Mouse (Mus musculus): ENCODE results near the gene Sar1b. TPM values are rescaled to one million over a fixed set of nuclear protein-coding genes. Genes with fewer than 3 reads are reported as not detected.

Gene Sar1b
- polyA plus RNA-seq, 1 experiment from 2014 or later = 120 TPM

DNA sequence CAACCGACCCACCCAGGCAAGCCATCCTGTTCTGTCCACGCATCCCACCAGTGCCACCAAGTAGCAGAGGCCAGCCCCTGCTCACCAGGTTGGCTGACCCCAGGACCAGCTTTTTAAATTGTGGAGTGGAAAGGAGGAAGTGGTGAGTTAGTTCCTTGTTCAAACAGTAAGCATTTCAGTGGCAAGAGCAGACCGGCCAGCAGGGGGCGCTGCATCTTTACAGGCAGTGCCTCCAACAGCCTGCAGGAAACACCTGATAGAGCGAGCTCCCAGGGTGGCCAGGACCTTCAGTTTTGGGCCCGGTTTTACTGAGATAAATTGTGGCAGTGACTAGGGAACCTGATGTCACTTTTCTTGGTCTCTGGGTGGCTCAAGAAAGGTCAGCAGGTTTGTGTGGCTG lies 54.3 kb downstream of the Sar1b start:
- H3K9me3 ChIP-seq = no peaks in the 10 kb centered on the region
- H3K4me3 ChIP-seq = no peak overlapping the region
- H3K36me3 ChIP-seq = peaks cover 30% of the 10 kb centered on the region
- H3K27me3 ChIP-seq = no peaks in the 10 kb centered on the region
- 33% methylated on average over 6 of the region's 6 CpGs for WGBS
- no peak overlapping the region for H3K4me2 ChIP-seq
- ATAC-seq (ENCODE audit: borderline replicate concordance, extremely low read depth, low FRiP score, low TSS enrichment) = no peak; the same call in 1 of the 2 replicates
- no peak overlapping the region for H3K27ac ChIP-seq
- no peak overlapping the region for H3K9ac ChIP-seq
- H3K4me1 ChIP-seq = no peaks in the 10 kb centered on the region

DNA sequence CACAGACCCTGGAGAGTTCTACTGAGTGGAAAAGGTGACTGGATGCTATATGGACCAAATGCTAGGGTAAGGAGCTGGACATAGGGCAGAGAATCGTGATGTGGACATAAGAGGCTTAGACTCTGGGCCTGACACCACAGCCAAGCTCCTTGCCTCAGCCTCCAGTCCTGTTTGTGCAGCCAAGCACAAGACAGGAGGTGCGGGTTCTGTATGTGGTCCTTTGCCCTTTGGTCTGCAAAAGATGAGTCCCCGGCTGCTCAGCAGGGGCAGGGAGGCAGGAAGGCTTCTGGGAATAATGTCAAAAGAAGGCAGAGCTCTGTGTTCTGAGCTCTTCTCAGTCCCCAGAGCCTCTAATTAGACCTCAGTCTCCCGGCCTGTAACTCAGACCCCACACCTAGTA lies 55.4 kb downstream of the Sar1b start:
- Histone ChIP-seq H3K4me2 (no peak overlapping the region), H3K27ac (no peak overlapping the region), H3K4me3 (no peak overlapping the region), H3K9ac (no peak overlapping the region), H3K36me3 (peaks cover 27% of the 10 kb centered on the region), H3K4me1 (no peaks in the 10 kb centered on the region), H3K27me3 (no peaks in the 10 kb centered on the region), H3K9me3 (no peaks in the 10 kb centered on the region)
- ATAC-seq (ENCODE audit: borderline replicate concordance, extremely low read depth, low FRiP score, low TSS enrichment) = no peak
- WGBS = 85% methylated on average over 4 of the region's 4 CpGs

- H3K9ac ChIP-seq = no peak overlapping the region
- H3K4me3 ChIP-seq = no peak overlapping the region
- no peak overlapping the region for H3K4me2 ChIP-seq
- H3K4me1 ChIP-seq = no peaks in the 10 kb centered on the region
- no peaks in the 10 kb centered on the region for H3K9me3 ChIP-seq
- ATAC-seq (ENCODE audit: borderline replicate concordance, extremely low read depth, low FRiP score, low TSS enrichment) = no peak
- 72% methylated on average over 3 of the region's 3 CpGs for WGBS
- H3K27ac ChIP-seq = no peak overlapping the region
- H3K36me3 ChIP-seq = peaks cover 25% of the 10 kb centered on the region; the same call in 1 of the 2 replicates
- H3K27me3 ChIP-seq = no peaks in the 10 kb centered on the region
These were observed 56.5 kb downstream of the Sar1b start for GRCm38 (mm10) chr11:51819964-51820363.

DNA sequence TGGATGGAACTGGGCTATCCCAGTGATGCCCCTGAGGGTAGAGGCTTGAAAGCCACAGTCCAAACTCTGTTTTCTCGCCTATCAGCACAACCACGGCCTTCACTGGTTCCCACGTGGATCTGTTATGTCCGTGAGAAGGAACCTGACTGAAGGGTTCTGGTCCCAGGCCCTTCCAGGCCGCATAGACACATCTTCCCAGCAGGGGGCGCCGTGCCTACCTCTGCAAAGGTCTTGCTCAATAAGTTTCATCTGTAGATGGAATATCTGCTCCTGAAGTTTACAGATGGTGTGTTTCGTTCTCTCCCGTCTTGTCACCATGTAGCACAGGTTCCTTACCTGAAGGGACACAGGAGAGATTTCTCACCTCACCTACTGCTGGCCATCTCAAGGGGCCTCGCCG lies 57.4 kb downstream of the Sar1b start:
- 27% methylated on average over 11 of the region's 11 CpGs for WGBS
- Histone ChIP-seq H3K4me3 (no peak overlapping the region), H3K9ac (no peak overlapping the region), H3K36me3 (peaks cover 27% of the 10 kb centered on the region; the same call in 1 of the 2 replicates), H3K4me1 (no peaks in the 10 kb centered on the region), H3K27ac (no peak overlapping the region), H3K9me3 (no peaks in the 10 kb centered on the region), H3K4me2 (no peak overlapping the region), H3K27me3 (no peaks in the 10 kb centered on the region)
- ATAC-seq (ENCODE audit: borderline replicate concordance, extremely low read depth, low FRiP score, low TSS enrichment) = no peak

DNA sequence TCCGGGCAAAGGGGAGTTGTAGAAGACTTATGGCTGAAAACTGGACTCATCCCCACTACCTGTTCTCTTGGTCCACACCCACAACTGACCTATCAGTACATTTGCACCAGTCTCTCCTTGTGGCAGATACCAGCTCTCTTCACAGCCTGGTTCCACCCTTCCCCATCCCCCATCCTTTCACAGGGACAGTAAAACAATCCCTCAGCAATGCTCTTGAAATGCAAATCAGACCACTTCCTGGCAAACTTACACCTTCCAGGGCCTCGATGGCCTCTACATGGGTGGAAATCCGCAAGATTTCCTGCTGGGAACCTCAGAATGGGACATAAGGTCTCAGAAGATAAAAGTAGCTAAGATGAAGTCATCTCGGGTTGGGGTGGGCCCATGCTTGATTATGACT lies 59.2 kb downstream of the Sar1b start:
- no peaks in the 10 kb centered on the region for H3K4me1 ChIP-seq
- no peaks in the 10 kb centered on the region for H3K9me3 ChIP-seq
- H3K4me2 ChIP-seq = no peak overlapping the region
- no peak overlapping the region for H3K4me3 ChIP-seq
- peaks cover 23% of the 10 kb centered on the region for H3K36me3 ChIP-seq
- no peak overlapping the region for H3K9ac ChIP-seq
- no peak overlapping the region for H3K27ac ChIP-seq
- no peak for ATAC-seq (ENCODE audit: borderline replicate concordance, extremely low read depth, low FRiP score, low TSS enrichment)
- H3K27me3 ChIP-seq = no peaks in the 10 kb centered on the region
- WGBS = 35% methylated on average over 4 of the region's 4 CpGs

- H3K27ac ChIP-seq = no peak overlapping the region
- whole genome bisulfite sequencing = 84% methylated on average over 11 of the region's 11 CpGs
- peaks cover 25% of the 10 kb centered on the region for H3K36me3 ChIP-seq
- no peak overlapping the region for H3K4me2 ChIP-seq
- no peaks in the 10 kb centered on the region for H3K9me3 ChIP-seq
- no peaks in the 10 kb centered on the region for H3K4me1 ChIP-seq
- H3K9ac ChIP-seq = no peak overlapping the region
- no peak for ATAC-seq (ENCODE audit: borderline replicate concordance, extremely low read depth, low FRiP score, low TSS enrichment)
- no peak overlapping the region for H3K4me3 ChIP-seq
- H3K27me3 ChIP-seq = no peaks in the 10 kb centered on the region
These were observed 59.8 kb downstream of the Sar1b start for GRCm38 (mm10) chr11:51823271-51823670.

GRCm38 (mm10) chr11:51823963-51824753 lies 60.7 kb downstream of the Sar1b start:
- Histone ChIP-seq H3K4me3 (no peak overlapping the region), H3K9me3 (no peaks in the 10 kb centered on the region), H3K27me3 (no peaks in the 10 kb centered on the region), H3K9ac (no peak overlapping the region), H3K4me1 (no peaks in the 10 kb centered on the region), H3K27ac (no peak overlapping the region), H3K36me3 (peaks cover 27% of the 10 kb centered on the region), H3K4me2 (no peak overlapping the region)
- no peak for ATAC-seq (ENCODE audit: borderline replicate concordance, extremely low read depth, low FRiP score, low TSS enrichment)
- WGBS = 89% methylated on average over 3 of the region's 3 CpGs

GRCm38 (mm10) chr11:51824867-51825424 lies 61.5 kb downstream of the Sar1b start:
- H3K36me3 ChIP-seq = peaks cover 27% of the 10 kb centered on the region
- H3K27ac ChIP-seq = no peak overlapping the region
- H3K27me3 ChIP-seq = no peaks in the 10 kb centered on the region
- ATAC-seq (ENCODE audit: borderline replicate concordance, extremely low read depth, low FRiP score, low TSS enrichment) = no peak
- no peaks in the 10 kb centered on the region for H3K4me1 ChIP-seq
- H3K9ac ChIP-seq = no peak overlapping the region
- H3K4me3 ChIP-seq = no peak overlapping the region
- no peaks in the 10 kb centered on the region for H3K9me3 ChIP-seq
- WGBS = 73% methylated on average over 19 of the region's 19 CpGs
- no peak overlapping the region for H3K4me2 ChIP-seq

- Histone ChIP-seq H3K4me3 (no peak overlapping the region), H3K36me3 (peaks cover 14% of the 10 kb centered on the region), H3K27ac (no peak overlapping the region), H3K4me2 (no peak overlapping the region), H3K9me3 (no peaks in the 10 kb centered on the region), H3K27me3 (no peaks in the 10 kb centered on the region), H3K4me1 (no peaks in the 10 kb centered on the region), H3K9ac (no peak overlapping the region)
- ATAC-seq (ENCODE audit: borderline replicate concordance, extremely low read depth, low FRiP score, low TSS enrichment) = no peak
- WGBS = 77% methylated on average over 4 of the region's 4 CpGs
These were observed 68.7 kb downstream of the Sar1b start for GRCm38 (mm10) chr11:51831962-51832909.

- Histone ChIP-seq H3K9ac (no peak overlapping the region), H3K9me3 (no peaks in the 10 kb centered on the region), H3K4me2 (no peak overlapping the region), H3K4me3 (no peak overlapping the region), H3K27me3 (no peaks in the 10 kb centered on the region), H3K27ac (no peak overlapping the region), H3K4me1 (no peaks in the 10 kb centered on the region), H3K36me3 (peaks cover 14% of the 10 kb centered on the region)
- no peak for ATAC-seq (ENCODE audit: borderline replicate concordance, extremely low read depth, low FRiP score, low TSS enrichment)
- WGBS = 70% methylated on average over 5 of the region's 5 CpGs
These were observed 69.5 kb downstream of the Sar1b start for GRCm38 (mm10) chr11:51832992-51833391.

- Histone ChIP-seq H3K27me3 (no peaks in the 10 kb centered on the region), H3K36me3 (peaks cover 10% of the 10 kb centered on the region), H3K4me2 (no peak overlapping the region), H3K9me3 (no peaks in the 10 kb centered on the region), H3K27ac (no peak overlapping the region), H3K4me3 (no peak overlapping the region), H3K4me1 (no peaks in the 10 kb centered on the region), H3K9ac (no peak overlapping the region)
- no peak for ATAC-seq (ENCODE audit: borderline replicate concordance, extremely low read depth, low FRiP score, low TSS enrichment)
- 81% methylated on average over 10 of the region's 10 CpGs for WGBS
These were observed 70.0 kb downstream of the Sar1b start for GRCm38 (mm10) chr11:51833393-51834066.
